Mouse (Mus musculus) embryonic facial prominence, embryonic 10.5 days (tissue): ENCODE data around the gene Gm17018. TPM values are rescaled to one million over a fixed set of nuclear protein-coding genes. Genes with fewer than 3 reads are reported as not detected.

Experiments
- DNase-seq: peaks from one replicate; pipeline ENCODE4 v3.0.0-alpha.2; 2017; ENCODE audit warnings: low spot score
- H3K27ac ChIP-seq: fragments of 300-500 bp; sonication (generic); replicated peaks from 2 replicates; pipeline ENCODE4 v1.5.1; 2016; ENCODE audit warnings: mild to moderate bottlenecking
- H3K27me3 ChIP-seq: fragments of 300-500 bp; sonication (generic); replicated peaks from 2 replicates; pipeline ENCODE4 v1.6.1; 2016; ENCODE audit warnings: low read depth, mild to moderate bottlenecking; ENCODE audit not compliant: poor library complexity, severe bottlenecking
- H3K36me3 ChIP-seq: fragments of 300-500 bp; sonication (generic); replicated peaks from 2 replicates; pipeline ENCODE4 v1.6.1; 2016; ENCODE audit warnings: mild to moderate bottlenecking, moderate library complexity
- H3K4me1 ChIP-seq: fragments of 300-500 bp; sonication (generic); 2 replicates; pipeline ENCODE4 v1.6.1; 2016
- H3K4me3 ChIP-seq: fragments of 300-500 bp; sonication (generic); 2 replicates; pipeline ENCODE4 v1.5.1; 2016; ENCODE audit warnings: mild to moderate bottlenecking, moderate library complexity
- H3K9me3 ChIP-seq: fragments of 300-500 bp; sonication (generic); 2 replicates; pipeline ENCODE4 v1.6.1; 2016; ENCODE audit warnings: mild to moderate bottlenecking
- WGBS: fragments of 180-500 bp; shearing (Covaris S2); methylation state at CpG from one replicate; pipeline ENCODE4 v1.1.7; 2016; 5-methylcytosine and 5-hydroxymethylcytosine counted together
- polyA plus RNA-seq: library from polyadenylated mRNA; unstranded; fragments of >200 nt; fragmentation: Nextera tagmentation; extraction: Ambion mirVana; gene quantifications from 2 replicates; pipeline ENCODE4 v1.2.1, GENCODE M21; 2016

The Gm17018 gene
- polyA plus RNA-seq, 1 experiment from 2014 or later, result 50.3 TPM

DNA sequence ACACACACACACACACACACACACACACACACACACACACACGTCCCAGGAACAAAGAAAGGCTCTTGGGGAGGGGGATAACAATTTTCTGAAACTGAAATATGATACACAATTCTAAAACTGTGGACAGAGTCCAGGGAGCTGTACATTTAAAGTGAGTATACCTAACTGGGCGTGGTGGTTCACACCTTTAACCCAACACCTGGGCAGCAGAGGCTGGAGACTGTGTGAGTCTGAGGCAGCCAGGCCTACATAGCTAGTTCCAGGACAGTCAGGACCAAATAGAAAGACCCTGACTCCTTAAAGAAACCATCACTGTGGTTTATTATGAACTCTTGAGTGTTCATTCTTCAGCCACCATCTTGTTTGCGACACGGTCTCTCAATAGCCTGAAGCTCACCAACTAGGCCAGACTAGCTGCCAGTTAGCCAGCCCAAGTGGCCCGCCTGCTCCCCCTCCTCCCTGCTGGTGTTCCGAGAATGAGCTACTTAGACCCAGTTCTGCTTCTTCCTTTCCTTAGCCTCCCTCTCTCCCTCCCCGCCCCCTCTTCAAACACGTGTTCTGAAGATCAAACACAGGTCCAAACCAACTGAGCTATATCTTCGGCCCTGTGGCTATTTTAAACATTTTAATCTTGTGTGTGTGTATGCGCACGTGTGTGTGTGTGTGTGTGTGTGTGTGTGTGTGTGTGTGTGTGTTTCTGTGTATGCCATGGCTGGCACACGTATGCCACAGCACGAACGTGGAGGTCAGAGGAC is 59.5 kb downstream of the Gm17018 start:
- Histone ChIP-seq H3K27me3 (peaks cover 36% of the 10 kb centered on the region), H3K9me3 (no peaks in the 10 kb centered on the region), H3K36me3 (no peaks in the 10 kb centered on the region), H3K4me3 (no peak overlapping the region), H3K4me1 (peaks cover 38% of the 10 kb centered on the region), H3K27ac (no peak overlapping the region)
- DNase-seq, result no peak
- 88% methylated on average over 14 of the region's 14 CpGs for WGBS

GRCm38 (mm10) chr19:45621061-45621460 is 60.6 kb downstream of the Gm17018 start:
- Histone ChIP-seq H3K27me3 (peaks cover 26% of the 10 kb centered on the region), H3K36me3 (peaks cover 4% of the 10 kb centered on the region), H3K9me3 (no peaks in the 10 kb centered on the region), H3K4me3 (no peak overlapping the region), H3K27ac (no peak overlapping the region), H3K4me1 (peaks cover 27% of the 10 kb centered on the region)
- no peak for DNase-seq
- 67% methylated on average over 7 of the region's 7 CpGs for WGBS

- Histone ChIP-seq H3K9me3 (no peaks in the 10 kb centered on the region), H3K4me1 (peaks cover 16% of the 10 kb centered on the region), H3K27me3 (peaks cover 24% of the 10 kb centered on the region), H3K27ac (no peak overlapping the region), H3K36me3 (peaks cover 7% of the 10 kb centered on the region), H3K4me3 (no peak overlapping the region)
- DNase-seq, result no peak
- WGBS, result 44% methylated on average over 5 of the region's 5 CpGs
These were observed 61.7 kb downstream of the Gm17018 start for GRCm38 (mm10) chr19:45622144-45622543.

DNA sequence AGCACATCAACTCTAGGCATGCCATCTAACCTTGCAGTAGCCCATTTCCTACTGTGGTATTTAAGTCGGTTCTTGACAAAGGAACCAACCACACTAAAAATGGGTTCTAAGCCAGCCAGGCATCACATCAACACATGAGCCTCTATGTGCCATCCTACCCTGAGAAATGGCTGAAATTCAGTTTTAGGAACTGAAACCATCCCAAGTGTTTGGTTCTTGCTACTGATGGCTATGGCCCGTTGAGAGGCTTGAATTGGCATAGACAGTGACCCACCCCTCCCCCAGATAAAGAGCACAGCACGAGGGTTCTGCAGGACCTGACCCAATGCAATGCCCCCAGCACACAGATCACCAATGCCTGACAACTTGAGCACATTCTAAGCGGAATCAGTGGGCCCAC is 63.3 kb downstream of the Gm17018 start:
- no peak for DNase-seq
- no peak overlapping the region for H3K27ac ChIP-seq
- H3K36me3 ChIP-seq, result peaks cover 7% of the 10 kb centered on the region
- WGBS, result 83% methylated on average over 4 of the region's 4 CpGs
- H3K27me3 ChIP-seq, result peaks cover 15% of the 10 kb centered on the region
- no peaks in the 10 kb centered on the region for H3K9me3 ChIP-seq
- no peak overlapping the region for H3K4me3 ChIP-seq
- H3K4me1 ChIP-seq, result peaks cover 18% of the 10 kb centered on the region

DNA sequence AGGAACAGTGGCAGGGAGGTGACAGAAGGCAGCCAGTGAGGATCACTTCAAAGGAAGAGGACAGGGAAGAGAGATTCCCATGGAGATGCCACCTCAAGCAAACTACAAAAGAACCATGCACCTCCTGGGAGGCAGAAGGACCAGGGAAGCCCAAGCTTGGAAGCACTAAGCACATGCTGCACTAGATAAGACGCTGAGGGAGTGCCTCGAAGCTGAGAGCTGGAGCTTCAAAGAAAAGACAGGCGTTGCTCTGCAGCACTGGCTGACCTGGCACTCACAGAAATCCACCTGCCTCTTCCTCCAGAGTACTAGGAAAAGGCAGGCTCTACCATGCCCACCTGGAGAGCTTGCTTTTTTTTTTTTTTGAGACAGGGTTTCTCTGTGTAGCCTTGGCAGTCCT is 66.6 kb downstream of the Gm17018 start:
- H3K4me3 ChIP-seq, result no peak overlapping the region
- WGBS, result 34% methylated on average over 3 of the region's 3 CpGs
- peaks cover 28% of the 10 kb centered on the region for H3K4me1 ChIP-seq
- peaks cover 19% of the 10 kb centered on the region for H3K36me3 ChIP-seq
- H3K9me3 ChIP-seq, result no peaks in the 10 kb centered on the region
- no peak for DNase-seq
- H3K27me3 ChIP-seq, result no peaks in the 10 kb centered on the region
- no peak overlapping the region for H3K27ac ChIP-seq

DNA sequence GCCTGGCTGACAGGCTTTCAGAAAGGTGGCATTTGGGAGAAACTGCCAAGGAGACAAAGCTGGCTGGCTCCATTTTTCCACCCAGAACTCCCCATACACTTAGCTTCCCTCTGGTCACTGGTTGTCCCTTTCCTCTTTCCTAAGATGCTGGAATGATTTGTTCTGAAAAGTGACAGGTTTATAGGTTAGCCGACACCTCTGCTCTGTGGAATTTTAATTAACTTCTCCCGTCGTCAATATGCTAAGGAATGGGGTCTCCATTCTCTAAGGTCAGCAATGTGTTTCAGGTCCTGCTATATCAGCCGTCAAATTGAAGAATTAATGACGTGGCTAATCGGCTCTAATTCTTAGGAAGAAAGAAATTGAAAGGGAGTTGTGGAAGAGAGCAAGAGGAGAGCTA is 68.2 kb downstream of the Gm17018 start:
- no peak overlapping the region for H3K4me3 ChIP-seq
- no peak overlapping the region for H3K27ac ChIP-seq
- no peak for DNase-seq
- no peaks in the 10 kb centered on the region for H3K27me3 ChIP-seq
- H3K36me3 ChIP-seq, result peaks cover 19% of the 10 kb centered on the region
- WGBS, result 61% methylated on average over 6 of the region's 6 CpGs
- no peaks in the 10 kb centered on the region for H3K9me3 ChIP-seq
- H3K4me1 ChIP-seq, result peaks cover 21% of the 10 kb centered on the region

DNA sequence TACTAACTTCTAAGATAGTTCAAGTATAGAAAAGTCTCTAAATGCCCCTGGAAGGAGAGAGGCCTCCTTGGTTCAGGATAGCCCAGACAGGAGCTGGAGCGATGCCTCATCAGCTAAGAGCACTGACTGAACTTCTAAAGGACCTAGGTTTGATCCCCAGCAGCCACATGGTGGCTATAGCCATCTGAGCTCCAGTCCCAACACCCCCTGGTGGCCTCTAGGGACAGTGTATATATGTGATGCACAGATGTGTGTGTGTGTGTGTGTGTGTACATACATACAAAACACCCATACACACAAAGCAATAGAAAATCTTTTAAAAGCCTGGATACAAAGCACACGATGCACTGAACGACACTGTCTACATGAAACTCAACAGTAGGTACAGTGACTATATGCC is 68.8 kb downstream of the Gm17018 start:
- Histone ChIP-seq H3K4me3 (no peak overlapping the region), H3K4me1 (peaks cover 21% of the 10 kb centered on the region), H3K27ac (no peak overlapping the region)

More for the DNA sequence above, 68.8 kb downstream of the Gm17018 start:
- Histone ChIP-seq H3K9me3 (no peaks in the 10 kb centered on the region), H3K36me3 (peaks cover 21% of the 10 kb centered on the region), H3K27me3 (no peaks in the 10 kb centered on the region)
- WGBS, result 92% methylated on average over 3 of the region's 3 CpGs
- no peak for DNase-seq

Other genes with a start within 250 kb of the Gm17018 start
- 52.2 and 55.4 TPM in 2 replicates for gene Btrc, start 196.9 kb upstream of the Gm17018 start, polyA plus RNA-seq
- gene Poll, start 84 bp upstream of the Gm17018 start, polyA plus RNA-seq, result 23.3 and 23.8 TPM in 2 replicates
- gene Fbxw4, start 99.7 kb downstream of the Gm17018 start, polyA plus RNA-seq, result 4.2 and 4.7 TPM in 2 replicates
- gene Fgf8, start 182.3 kb downstream of the Gm17018 start, polyA plus RNA-seq, result 36.9 and 43.2 TPM in 2 replicates
- gene Npm3, start 189.0 kb downstream of the Gm17018 start, polyA plus RNA-seq, result 12.0 and 12.4 TPM in 2 replicates
- 61.3 and 62.3 TPM in 2 replicates for gene Mgea5, start 223.2 kb downstream of the Gm17018 start, polyA plus RNA-seq